ENCODE assay signal across 1 mouse cellular context in the genomic region with DNA sequence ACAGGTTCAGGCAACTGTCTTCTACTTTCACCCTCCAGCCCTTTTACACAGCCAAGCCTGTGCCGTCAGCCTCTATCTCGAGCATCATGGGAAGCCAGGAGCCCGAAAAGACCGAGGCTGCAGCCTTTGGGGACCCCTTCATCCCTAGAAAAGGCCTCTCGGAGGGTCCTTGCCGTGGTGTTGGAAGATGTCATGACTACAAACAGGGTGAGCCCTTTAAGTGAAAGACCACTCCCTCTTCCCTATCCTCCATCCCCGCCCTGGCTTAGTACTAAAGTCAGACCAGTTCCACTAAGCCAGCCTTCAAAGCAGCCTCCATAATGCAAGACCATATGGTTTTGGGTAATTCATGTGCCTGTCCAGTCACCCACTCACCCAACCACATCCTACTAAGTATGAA.
TF ChIP-seq lines count a peak whose summit lies in the region.

No protein-coding gene starts in this region.

TF ChIP-seq in CH12.LX, 34 proteins besides CTCF, POLR2A, EP300 and RAD21 (continued from another document):
- TF ChIP-seq JUN (IDR thresholded peaks at IDR 0.05; ENCODE audit: insufficient read depth, low read depth, low read length) (no peak), GABPA (IDR thresholded peaks at IDR 0.05; ENCODE audit: insufficient replicate concordance, low read depth, low read length) (no peak), MYC (IDR thresholded peaks at IDR 0.05; ENCODE audit: low read depth, low read length) (no peak), TBP (conservative IDR thresholded peaks at IDR 0.05; ENCODE audit: low read depth, low read length) (no peak), KAT2A (IDR thresholded peaks at IDR 0.05; ENCODE audit: insufficient replicate concordance, low read length) (no peak), BHLHE40 (IDR thresholded peaks at IDR 0.05; ENCODE audit: low read depth, low read length) (no peak), JUND (conservative IDR thresholded peaks at IDR 0.05; ENCODE audit: low read depth, low read length) (no peak), TCF12 (IDR thresholded peaks at IDR 0.05; ENCODE audit: low read depth, low read length) (no peak), ZNF384 (IDR thresholded peaks at IDR 0.05; ENCODE audit: low read depth, low read length) (no peak), NRF1 (IDR thresholded peaks at IDR 0.05; ENCODE audit: low read depth, low read length) (no peak), E2F4 (IDR thresholded peaks at IDR 0.05; ENCODE audit: insufficient replicate concordance, low read depth, low read length) (no peak), PAX5 (IDR thresholded peaks at IDR 0.05; ENCODE audit: low read length) (no peak), HCFC1 (IDR thresholded peaks at IDR 0.05; ENCODE audit: low read depth, low read length) (no peak), MAX (IDR thresholded peaks at IDR 0.05; ENCODE audit: low read length) (no peak), RCOR1 (conservative IDR thresholded peaks at IDR 0.05; ENCODE audit: low read depth, low read length) (no peak), CHD1 (IDR thresholded peaks at IDR 0.05; ENCODE audit: low read depth, low read length) (no peak), MEF2A (IDR thresholded peaks at IDR 0.05; ENCODE audit: borderline replicate concordance, low read depth, low read length) (no peak), SMC3 (IDR thresholded peaks at IDR 0.05; ENCODE audit: low read depth, low read length) (no peak)
